Mouse (Mus musculus) ovary, postnatal 10 days (tissue): ENCODE measurements around the gene Wdr11.

Source experiments
- DNase-seq: peaks from one replicate; pipeline ENCODE4 v3.0.0; 2022; ENCODE audit warnings: low spot score

Wdr11 gene

DNA sequence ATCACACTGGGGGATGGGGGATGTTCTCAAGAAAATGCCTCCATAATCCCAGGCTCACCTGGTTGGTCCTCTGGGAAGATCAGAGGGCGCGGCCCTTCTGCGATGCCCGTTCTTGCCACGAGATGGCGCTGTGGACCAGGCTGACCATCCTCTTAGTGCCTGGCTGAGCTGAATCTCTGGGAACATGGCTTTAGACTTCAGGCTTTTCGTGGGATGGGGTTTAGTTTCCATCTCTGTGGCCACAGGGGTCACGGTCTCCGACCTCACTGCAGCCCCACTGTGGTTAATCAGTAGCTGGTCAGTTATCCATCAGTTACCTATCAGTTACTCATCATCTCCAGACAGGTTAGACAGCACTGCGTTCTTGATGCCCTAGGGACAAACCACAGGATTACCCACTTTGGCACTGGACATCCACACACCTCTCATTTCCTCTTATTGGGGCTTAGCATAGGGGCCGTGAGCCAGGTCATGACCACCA lies 62.2 kb downstream of the Wdr11 start:
- DNase-seq: peak; percentile 88

DNA sequence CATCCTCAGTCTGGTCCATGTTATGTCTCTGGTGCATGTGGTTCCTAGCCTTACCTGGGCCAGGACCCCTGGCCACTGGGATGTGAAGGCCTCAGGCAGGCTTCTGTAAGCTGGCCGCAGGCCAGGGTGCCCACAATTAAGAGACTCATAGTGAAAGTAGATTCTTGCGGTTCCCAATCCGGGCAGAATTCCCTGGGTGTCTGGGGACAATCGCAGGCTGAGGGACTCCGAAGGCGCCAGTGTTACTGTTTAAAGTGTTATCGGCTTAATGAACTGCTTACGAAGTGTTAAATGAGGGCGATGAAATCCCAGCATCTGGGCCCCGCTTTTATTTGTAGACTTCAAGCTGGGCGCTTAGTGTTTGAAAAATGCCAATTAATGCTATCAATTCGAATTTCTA lies 63.3 kb downstream of the Wdr11 start:
- DNase-seq: no peak

DNA sequence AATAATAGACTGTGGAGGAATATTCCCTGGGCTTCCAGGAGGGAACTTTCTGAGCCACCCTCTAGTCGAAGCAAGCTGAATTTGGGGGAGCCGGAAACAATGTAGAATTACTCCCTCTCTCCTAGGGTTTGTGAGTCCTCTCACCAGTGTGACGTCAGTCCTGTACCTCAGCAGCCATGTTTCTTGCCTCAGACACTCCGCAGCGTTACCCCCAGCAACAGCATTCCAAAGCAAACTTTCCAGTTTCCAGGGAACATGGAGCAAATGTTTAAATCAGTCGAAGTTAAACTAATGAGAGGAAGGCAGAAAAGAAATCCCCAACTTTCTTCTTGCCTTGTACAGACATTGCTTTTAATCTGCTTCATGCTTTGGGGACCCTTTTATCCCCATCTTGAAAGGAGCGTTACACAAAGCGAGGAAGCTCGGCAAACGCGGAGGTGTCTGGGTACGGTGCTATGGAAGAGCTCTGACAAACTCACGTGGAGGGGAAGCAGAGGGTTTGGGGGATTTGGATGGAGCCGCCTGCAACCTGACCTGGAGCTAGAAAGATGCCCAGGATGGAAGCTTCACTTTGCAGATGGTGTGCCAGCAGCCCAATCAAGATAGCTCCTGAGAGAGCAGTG lies 64.1 kb downstream of the Wdr11 start:
- no peak for DNase-seq

DNA sequence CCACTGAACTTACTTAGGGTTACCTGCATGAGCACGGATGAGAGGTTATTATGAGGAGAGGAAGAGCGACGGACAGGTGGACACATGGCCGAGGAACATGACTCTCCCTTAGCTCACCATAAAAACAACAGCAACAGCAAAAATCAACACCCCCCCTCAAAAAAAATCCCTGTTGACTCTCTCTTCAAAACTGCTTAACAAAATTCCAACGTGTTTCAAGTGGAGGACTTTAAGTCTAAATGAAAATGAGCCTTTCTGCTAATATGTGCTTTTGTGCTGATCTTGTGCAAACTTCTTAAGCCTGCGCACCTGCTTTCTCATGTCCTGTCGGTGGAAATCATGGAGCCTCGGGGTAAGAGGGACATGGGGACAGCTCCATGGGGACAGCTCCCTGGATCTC lies 66.2 kb downstream of the Wdr11 start:
- DNase-seq: no peak

DNA sequence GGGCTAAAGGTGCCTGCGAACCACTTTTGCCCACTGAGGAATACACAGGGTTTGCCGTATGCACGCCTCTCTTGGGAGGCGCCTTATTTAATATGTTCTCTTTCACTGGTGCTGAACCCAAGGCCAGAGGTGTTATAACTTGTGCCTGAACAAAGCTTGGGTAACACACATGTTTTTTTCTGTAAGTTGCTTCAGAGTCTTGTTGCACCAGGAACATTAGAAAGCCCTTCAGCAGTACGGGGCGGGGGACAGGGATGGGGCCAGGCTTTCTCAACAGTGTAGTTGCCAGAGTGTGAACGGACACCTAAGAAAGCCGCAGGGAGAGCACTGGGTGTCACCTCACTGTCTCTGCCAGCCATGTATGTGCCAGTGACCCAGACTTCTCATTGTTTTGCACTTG lies 68.1 kb downstream of the Wdr11 start:
- DNase-seq: no peak

DNA sequence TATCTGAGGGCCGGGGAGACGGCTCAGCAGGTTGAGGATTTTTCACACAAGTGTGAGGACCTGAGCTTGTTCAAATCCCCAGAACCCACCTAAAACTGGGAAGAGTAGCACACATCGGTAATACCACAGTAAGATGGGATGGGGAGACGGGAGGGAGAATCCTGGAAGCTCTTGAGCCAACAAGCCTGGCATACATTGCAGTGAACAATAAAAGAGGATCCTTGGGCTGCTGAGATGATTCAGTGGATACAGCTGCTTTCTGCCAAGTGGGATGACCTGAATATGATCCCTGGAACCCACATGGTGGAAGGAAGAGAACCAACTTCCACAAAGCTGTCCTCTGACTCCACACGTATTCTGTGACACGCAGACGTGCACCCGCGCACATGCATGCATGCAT lies 68.9 kb downstream of the Wdr11 start:
- DNase-seq: no peak

DNA sequence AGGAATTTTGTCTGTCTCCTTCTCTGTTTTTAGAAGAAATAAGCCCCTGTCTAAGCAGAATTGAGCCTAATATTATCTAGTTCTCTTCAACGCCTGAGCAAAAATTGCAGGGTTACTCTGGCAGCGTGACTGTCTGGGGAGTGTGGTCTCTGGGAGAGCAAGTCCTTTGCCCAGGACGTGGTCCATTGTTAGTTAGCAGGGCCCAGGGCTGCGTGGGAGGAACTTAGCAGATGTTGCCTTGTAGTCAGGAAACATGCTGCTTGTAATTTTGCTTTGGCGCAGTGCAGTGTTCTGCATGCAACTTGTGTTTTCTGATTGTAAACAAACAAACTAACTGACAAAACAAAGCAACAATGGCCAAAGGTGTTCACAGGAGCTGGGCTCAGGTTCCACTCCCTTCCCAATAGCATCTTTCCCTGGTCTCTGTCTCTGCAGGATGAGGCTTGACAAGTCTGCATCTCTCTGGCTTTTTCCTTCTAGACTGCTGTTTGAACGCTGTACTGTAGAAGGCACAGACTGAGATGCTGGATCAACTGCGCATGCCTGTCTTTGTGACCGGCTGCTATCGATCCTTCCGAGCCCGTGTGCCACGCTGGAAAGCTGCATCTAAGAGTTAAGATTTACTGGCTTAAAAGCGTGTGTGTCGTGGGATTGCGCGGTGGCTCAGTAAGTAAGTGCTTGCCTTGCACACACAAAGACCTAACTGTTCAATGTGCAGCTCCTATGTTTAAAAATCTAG lies 70.6 kb downstream of the Wdr11 start:
- no peak for DNase-seq

DNA sequence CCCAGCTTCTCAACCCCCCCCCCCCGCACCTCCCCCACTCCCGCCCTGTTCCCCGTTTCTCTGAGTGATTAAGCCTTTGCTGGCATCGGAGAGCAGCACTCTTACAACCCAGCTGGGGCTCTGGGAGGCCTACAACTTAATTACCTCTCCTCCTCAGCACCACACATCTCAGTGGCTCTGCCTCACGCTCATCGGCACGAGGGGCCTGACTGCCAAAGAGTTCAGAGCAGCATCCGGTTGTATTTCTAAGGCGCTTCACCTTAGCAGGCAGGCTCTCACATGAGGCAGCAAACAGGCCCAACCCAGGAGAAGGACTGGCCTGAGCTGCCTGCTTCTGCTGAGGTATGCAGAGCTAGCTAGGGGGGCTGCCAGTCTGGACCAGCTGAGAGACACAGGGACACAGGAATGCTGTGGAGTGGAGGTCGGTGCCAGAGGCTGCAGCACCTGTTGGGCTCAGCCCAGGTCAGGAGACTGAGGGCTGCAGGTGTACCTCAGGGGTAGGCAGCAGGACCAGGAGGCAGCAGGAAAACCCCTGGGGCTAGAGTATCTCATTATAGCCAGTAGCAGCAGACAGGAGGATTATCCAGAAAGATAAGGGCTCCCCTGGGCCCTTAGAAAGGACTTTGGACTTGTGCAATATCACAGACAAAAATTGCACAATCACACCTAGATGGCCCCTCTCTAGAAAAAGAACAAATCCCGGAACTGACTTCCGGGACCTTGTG lies 72.3 kb downstream of the Wdr11 start:
- DNase-seq: no peak

DNA sequence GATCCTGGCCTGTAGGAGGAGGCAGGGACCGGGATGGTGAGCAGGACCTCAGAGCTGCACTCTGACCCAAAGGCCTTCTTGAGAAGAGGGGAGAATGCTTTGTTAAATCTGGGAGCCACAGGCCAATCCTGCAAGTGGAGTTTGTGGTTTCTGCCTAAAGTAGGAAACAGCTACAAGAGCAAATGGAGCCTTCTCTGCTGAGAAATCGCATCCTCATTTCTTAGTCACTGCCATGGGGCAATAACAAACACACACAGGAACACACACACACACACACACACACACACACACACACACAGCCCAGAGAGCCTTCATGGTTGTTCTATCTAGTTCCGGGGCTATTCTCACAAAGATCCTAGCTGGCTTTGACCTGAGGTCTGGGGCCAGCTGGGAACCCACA lies 73.7 kb downstream of the Wdr11 start:
- DNase-seq: no peak

DNA sequence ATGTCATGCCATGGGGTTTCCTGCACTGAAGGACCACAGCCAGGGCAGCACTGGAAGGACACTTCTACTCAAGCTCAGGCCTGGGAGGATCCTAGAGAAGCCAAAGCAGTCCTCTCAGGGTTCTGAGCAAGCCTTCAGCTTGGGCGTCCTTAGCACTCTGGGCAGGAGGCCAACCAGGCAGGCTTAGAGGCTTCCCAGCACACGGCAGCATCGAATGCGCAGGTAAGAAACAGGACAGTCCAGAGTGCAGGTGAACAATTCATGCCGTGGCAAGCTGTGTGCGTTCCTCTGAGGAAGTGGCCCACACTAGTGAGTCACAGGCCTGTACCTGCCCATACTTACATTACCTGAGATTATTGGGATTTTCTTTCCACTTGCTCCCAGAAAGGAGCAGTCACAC lies 74.3 kb downstream of the Wdr11 start:
- DNase-seq: no peak

DNA sequence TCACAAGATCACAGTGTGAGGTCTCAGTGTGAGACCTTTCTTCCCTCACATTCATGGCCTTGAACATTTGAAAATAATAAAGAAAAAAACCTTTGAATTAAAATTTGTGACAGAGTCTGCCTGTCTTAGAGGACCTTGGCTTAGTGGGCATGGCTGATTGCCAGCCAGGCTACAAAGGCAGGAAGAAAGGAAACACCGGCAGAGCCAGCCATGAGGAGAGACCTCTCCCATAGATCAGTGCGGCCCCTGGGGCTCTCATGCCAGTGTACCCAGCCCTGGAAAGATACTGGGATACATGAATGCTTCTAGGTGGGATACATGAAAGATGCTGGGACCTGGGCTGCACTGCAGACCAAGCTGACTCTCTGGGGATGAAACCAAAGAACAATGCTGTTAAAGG lies 74.9 kb downstream of the Wdr11 start:
- DNase-seq: no peak

DNA sequence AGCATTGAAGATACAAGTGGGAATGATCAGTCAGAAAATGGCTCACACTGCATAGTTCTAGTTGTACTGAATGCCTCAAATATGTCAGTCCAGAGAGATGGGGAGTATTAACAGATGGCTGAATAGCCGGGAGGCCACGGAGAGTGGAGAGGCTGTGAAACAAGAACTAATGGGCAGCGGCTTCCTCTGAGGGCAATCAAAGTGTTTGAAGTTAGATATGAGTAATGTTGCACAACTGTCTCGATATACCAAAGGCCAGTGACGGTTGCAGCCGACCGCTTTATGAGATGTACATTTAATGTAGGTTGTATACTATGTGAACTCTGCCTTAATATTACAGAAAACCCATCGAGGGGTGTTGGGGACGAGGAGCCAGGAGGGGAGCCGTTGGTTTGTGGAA lies 78.6 kb downstream of the Wdr11 start:
- no peak for DNase-seq

DNA sequence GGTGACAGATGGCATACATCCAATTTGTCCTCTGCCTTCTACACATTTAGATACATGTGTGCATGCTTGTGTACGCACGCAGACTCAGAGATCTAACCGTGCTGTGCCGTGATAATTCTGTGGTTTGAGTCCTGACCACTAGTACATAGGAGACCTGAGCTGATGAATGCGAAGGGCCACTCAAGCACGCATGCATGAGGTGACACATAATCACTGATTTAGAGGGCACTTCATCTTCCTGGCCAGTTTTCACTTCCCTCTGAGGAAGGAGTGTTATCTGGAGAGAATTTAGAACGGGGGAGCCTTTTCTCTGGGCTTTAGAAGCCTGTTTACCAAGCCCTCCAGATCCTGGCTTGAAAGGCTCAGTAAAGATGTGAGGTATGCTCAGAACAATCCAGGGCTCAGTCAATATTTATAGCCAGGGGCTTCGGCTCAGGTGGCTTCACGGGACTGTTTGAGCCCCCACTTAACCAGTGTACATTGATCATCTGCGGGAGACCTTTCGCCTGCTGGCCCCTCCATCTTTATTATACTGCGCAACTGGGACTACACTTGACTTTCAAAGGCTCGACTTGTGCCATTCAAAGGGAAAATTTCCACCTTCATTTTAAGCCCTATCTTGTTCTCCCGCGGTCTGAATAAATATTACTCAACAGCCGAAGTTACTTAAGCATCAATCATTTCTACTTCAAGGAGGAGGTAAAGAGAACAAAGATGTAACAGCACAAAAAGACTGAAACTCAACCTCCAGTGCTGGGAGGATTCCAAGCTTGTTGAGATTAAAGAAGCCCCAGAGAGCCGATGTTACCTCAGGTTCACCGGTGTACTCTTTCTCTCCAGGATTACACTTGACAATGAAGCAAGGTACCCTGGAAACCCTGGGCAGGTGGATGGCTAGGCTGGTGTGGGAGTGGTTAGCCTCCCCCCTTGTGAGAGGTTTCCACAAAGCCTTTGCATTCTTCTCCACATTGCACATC lies 80.3 kb downstream of the Wdr11 start:
- DNase-seq: no peak

DNA sequence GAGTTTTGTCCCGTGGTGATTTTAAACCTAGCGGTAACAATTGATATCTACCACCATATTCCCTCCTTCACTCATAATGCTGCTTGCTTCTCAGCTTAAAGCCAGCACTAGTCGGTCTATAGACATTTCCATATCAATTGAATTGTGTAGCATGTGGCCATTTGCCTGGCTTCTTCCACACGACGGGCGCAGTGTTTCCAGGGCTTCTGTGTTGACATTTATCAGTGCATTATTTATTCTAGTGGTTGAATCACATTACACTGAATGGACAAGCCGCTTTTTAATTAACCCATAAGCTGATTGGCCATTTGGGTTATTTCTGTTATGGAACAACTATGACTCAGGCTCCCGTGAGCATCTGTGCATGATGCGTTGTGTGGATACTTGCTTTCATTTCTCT lies 82.1 kb downstream of the Wdr11 start:
- DNase-seq: no peak

DNA sequence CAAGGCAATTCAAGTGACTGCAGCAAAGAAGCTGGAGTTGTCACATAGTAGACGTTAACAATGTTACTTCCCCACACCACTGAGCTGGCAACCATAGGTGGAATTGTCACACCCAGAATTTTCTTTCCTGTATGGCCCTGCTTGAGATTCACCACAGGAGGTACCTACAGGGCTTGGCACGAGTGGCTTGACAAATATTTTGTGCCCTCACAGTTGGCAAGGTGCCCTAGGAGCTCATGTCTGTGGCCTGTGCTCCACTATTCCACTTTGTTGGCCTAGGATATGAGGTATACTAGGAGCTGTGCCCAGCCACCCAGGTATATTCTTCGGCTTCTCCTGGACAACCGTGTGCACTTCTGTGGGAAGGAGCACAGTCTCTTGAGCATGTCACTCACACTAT lies 82.9 kb downstream of the Wdr11 start:
- no peak for DNase-seq

DNA sequence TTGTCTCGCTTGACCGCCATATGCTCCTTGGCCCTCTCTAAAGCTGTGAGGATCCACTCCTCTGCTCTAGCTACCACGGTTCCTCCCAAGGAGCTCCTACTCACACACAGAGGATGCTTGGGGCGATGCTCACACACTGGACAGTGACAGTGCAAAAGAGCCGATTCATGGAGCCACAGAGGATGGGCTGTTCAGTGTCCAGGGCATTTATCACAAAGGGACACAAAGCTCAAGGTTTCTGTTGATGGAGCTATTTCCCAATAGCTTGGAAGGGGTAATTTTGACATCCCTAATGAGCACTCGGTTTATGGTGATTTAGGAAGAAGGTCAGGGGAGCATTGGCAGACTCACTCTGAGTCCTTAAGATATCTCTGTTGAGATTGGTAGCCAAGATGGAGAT lies 84.2 kb downstream of the Wdr11 start:
- DNase-seq: no peak

DNA sequence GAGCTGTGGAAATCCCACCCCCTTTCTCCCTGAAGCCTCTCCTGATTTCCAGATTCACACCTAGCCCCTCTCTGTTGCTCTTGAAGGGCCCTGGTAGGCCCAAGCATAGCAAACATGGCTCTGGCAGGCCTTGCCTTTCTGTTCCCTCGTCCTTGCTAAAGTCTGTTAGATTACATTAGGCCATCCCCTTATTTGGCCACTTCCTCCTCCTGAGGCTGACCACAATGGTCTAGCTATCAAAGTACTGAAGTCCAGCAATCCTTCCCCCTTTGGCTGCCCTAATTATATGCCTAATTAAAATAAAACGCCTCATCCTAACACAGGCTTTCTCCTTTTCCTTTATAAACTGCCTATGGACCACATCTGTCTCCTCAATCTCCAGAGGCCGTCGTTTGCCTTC lies 85.5 kb downstream of the Wdr11 start:
- DNase-seq: no peak

DNA sequence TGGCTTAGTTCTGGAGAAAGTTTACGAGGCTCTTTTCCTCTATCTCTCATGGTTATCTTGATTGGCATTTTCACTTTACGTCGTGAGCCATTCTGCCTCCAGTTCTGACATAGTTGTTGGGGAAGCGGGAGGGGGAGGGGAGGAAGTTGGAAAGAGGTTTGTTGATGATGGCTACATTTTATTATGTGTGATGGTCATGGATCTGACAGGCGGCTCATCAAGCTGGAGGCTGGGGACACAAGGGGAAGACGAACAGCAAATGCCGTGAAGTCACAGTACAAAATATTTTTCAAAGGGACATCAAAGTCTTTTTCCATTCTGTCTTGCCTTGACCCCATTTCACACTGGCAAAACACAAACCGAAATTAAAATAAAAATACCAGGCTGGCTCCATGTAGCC lies 86.8 kb downstream of the Wdr11 start:
- no peak for DNase-seq

DNA sequence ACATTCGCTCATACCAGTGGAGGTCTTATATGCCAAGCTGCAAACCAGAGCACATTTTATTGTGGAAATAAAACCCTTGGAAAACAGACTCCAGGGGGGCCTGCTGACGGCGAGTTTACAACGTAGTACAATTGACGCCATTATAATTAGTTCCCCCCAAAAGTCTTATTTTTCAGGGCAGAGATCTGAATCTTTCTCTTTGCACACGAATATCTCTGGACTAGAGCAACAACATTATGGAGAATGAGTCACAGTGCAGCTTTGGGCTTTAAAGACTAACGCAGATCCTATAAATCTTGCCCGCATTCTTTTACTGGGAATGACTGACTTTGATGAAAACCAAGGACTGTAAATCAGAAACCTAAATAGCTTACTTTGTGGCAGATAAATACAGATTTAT lies 87.3 kb downstream of the Wdr11 start:
- DNase-seq: no peak

DNA sequence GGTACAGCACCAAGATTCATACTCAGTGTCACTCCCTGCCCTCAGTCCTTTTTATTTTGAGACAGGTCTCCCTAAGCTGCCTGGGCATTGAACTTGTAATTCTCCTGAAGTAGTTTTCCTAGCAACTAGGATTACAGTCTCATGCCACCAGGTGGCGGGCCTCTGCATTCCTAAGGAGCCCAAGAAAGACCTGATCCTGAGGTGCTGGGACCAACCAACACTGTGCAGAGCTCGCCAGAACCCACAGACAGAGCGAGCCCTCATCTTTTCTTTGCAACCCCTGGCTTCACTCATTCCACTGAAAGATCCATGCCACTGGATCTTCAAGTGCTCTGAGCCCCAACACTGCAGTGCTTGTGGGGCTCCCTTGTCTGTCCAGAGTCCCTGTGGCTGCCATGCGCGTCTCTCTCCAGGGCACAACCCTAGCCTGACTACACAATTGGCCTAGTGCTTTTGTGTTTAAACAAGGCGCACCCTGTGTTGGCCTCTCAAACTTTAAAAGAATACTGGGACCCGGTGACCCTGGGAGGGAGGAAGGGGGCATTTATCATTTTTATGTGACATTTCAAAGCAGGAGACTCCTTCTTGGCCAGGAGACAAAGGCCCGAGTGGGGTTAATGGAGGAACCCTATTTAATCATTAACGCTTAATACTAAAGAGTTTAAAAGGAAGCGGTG lies 89.0 kb downstream of the Wdr11 start:
- no peak for DNase-seq

DNA sequence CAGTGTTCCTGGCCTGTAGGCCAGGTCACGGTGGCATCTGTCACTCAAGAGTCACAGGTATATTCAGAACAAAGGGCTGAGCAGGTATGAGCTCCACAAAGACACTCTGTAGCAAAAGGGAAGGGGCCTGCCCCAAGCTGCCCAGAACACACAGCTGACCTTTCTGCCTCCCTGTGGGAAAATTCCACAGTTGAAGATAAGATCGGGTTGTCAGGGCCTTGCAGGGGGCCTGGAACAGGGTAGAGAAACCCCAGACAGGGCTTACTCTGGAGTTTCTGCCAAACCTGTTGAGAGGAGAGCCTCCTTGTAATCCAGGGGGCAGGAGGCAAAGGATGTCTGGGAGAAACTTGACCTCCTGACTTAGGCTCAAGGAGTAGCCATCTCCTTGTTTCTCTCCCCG lies 90.9 kb downstream of the Wdr11 start:
- no peak for DNase-seq

DNA sequence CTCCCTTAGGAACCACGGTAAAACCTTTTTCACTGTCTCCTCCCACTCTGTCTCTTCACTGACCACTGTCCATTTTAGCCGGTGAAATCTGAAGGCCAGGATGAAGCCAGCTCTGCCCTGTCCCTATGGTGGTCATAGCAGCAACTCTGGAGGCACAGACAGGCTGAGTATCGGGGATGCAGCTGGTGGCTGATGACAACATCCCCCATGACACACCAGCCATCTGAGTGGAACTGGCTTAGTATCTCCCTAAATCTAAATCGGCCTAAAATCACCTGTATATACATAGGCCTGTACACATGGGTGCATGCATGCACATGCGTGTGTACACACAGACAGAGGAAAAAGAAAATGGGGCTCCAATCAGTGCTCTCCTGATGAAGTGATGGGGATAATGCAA lies 93.7 kb downstream of the Wdr11 start:
- no peak for DNase-seq
